In the genomic region with DNA sequence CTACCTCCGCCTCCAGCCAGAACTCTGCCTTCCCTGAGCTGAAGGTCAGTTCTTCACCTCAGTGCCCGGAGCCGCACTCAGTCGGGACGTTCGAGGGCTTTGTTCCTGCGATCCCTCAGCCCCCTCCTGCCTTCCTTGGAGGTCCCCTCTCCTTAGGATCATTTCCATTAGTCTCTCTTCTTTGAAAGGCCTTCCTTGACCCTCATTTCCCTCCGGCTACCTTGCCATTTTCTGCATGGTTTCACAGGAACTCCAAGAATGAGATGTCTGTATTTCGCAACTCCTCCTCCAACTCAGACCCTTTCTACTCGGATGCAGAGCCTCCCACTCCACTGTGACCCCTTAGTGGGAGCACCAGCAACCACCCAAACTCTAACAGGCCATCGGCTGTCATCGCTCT, we compare ENCODE assay signal across 18 mouse cellular contexts. TPM values are rescaled to one million over a fixed set of nuclear protein-coding genes. Genes with fewer than 3 reads are reported as not detected.
DNase-seq lines count a peak whose midpoint lies in the region.
"Had no signal": no experiment of that assay in that cellular context is flagged by ENCODE, and none has a peak within 500 bp of the region (broad histone marks: within the 10 kb centered on the region; RNA-seq: fewer than 3 reads in every experiment).

No protein-coding gene starts in this region.

- H3K9me3 ChIP-seq in embryonic facial prominence, embryonic 10.5 days = no peaks in the 10 kb centered on the region
- H3K9me3 ChIP-seq: embryonic facial prominence, embryonic 12.5 days; forebrain, embryonic 13.5 days; heart, embryonic 12.5 days; hindbrain, embryonic 15.5 days had no signal

- H3K4me3 ChIP-seq in embryonic facial prominence, embryonic 10.5 days = no peak overlapping the region
- H3K4me3 ChIP-seq: embryonic facial prominence, embryonic 12.5 days; forebrain, embryonic 13.5 days; heart, embryonic 12.5 days; hindbrain, embryonic 15.5 days had no signal

- H3K27ac ChIP-seq in embryonic facial prominence, embryonic 10.5 days (replicated peaks) = 0 out of 2 replicates have a peak overlapping the region, but pooled peaks have one; percentile 19
- H3K27ac ChIP-seq: embryonic facial prominence, embryonic 12.5 days; forebrain, embryonic 13.5 days; hindbrain, embryonic 15.5 days had no signal

- H3K36me3 ChIP-seq in embryonic facial prominence, embryonic 10.5 days (replicated peaks) = no peaks in the 10 kb centered on the region; the same call in 1 of the 2 replicates
- H3K36me3 ChIP-seq: embryonic facial prominence, embryonic 12.5 days; hindbrain, embryonic 15.5 days had no signal

- 37% methylated on average over 12 of the region's 12 CpGs for WGBS in embryonic facial prominence, embryonic 10.5 days

- H3K4me1 ChIP-seq in embryonic facial prominence, embryonic 10.5 days = peaks cover 30% of the 10 kb centered on the region
- H3K4me1 ChIP-seq: embryonic facial prominence, embryonic 12.5 days; forebrain, embryonic 13.5 days; heart, embryonic 12.5 days; hindbrain, embryonic 15.5 days had no signal

- peaks cover 21% of the 10 kb centered on the region for H3K27me3 ChIP-seq in embryonic facial prominence, embryonic 10.5 days (replicated peaks; ENCODE audit: low read depth, poor library complexity, severe bottlenecking)
- H3K27me3 ChIP-seq: embryonic facial prominence, embryonic 12.5 days; forebrain, embryonic 13.5 days; heart, embryonic 12.5 days had no signal

- DNase-seq in kidney, adult 18-20 months = peak; percentile 6
- DNase-seq in kidney, adult 11 months = no peak
- peak; percentile 84 for DNase-seq in Muller cell, postnatal 12 days (ENCODE audit: inconsistent ontology term)
- DNase-seq in embryonic facial prominence, embryonic 10.5 days (ENCODE audit: low spot score) = peak; percentile 21
- peak; percentile 13 to 37 for DNase-seq in kidney, postnatal 4 days
- DNase-seq in B cell, adult 2 months = no peak
- no peak for DNase-seq in adrenal gland, adult (ENCODE audit: inconsistent age in 2 of 2, low spot score in 1 of 2)
- DNase-seq: adrenal gland, postnatal 14 days; cerebellum, adult 18-20 months; cerebellum, adult 9-11 months; cerebellum, postnatal 36 days; forebrain, postnatal 0 days; gastrocnemius, postnatal 14 days; heart, postnatal 36 days had no signal

RNA-seq across cellular contexts. Expression of a gene that starts 31.3 kb away (rescaled TPM):
- 1.2 and 1.5 TPM in 2 replicates for polyA plus RNA-seq in embryonic facial prominence, embryonic 10.5 days (2016; fragmentation: Nextera tagmentation; extraction: Ambion mirVana)

Comparison
In these comparisons a context has a peak if more than half of its experiments do, and no peak if none do; other contexts are left out.
1. DNase-seq: peak in kidney, adult 18-20 months (single experiment), Muller cell, postnatal 12 days (single experiment), embryonic facial prominence, embryonic 10.5 days (single experiment) and kidney, postnatal 4 days (2 of 2); none in kidney, adult 11 months (single experiment), B cell, adult 2 months (0 of 2) and adrenal gland, adult (0 of 2).